Mouse (Mus musculus): Measurements from ENCODE around the gene Trim2.

Gene Trim2

GRCm38 (mm10) chr3:84136509-84136908 lies 170.2 kb downstream of the Trim2 start:
- DNase-seq (ENCODE audit: low spot score) = no peak

GRCm38 (mm10) chr3:84135933-84136332 lies 170.7 kb downstream of the Trim2 start:
- DNase-seq (ENCODE audit: low spot score) = no peak

- DNase-seq (ENCODE audit: low spot score) = no peak
Observed at GRCm38 (mm10) chr3:84135387-84135786, 171.3 kb downstream of the Trim2 start.

- no peak for DNase-seq (ENCODE audit: low spot score)
Observed at GRCm38 (mm10) chr3:84131369-84131768, 175.3 kb downstream of the Trim2 start.

GRCm38 (mm10) chr3:84130776-84131175 lies 175.9 kb downstream of the Trim2 start:
- no peak for DNase-seq (ENCODE audit: low spot score)

GRCm38 (mm10) chr3:84128871-84129870 lies 177.5 kb downstream of the Trim2 start:
- DNase-seq (ENCODE audit: low spot score) = no peak

GRCm38 (mm10) chr3:84127431-84127830 lies 179.2 kb downstream of the Trim2 start:
- no peak for DNase-seq (ENCODE audit: low spot score)

GRCm38 (mm10) chr3:84126721-84127120 lies 180.0 kb downstream of the Trim2 start:
- DNase-seq (ENCODE audit: low spot score) = no peak

- DNase-seq (ENCODE audit: low spot score) = no peak
Observed at GRCm38 (mm10) chr3:84125704-84126289, 180.9 kb downstream of the Trim2 start.

GRCm38 (mm10) chr3:84123461-84123860 lies 183.2 kb downstream of the Trim2 start:
- DNase-seq (ENCODE audit: low spot score) = no peak

- DNase-seq (ENCODE audit: low spot score) = no peak
Observed at GRCm38 (mm10) chr3:84118718-84119117, 188.0 kb downstream of the Trim2 start.

- DNase-seq (ENCODE audit: low spot score) = no peak
Observed at GRCm38 (mm10) chr3:84118178-84118577, 188.5 kb downstream of the Trim2 start.
